In the genomic region with DNA sequence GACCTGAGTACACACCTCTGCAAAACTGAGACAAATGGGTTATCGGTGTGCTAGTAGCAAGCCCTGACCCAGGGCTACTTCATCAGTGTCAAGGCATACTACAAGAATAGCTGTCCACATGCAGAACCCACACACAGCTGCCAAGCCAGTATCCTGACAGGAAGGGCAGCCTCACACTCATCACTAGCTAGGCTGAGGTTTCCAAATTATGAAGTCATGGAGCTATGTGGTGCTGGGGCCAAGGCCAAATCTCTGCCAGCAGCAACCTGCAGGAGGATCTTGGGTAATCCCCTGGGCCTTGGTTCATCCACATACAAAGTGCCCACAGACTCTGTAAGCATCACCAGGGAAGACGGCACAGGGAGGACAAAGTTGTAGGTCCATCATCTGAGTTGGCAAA, we compare ENCODE assay signal across 11 mouse cellular contexts. TPM values are rescaled to one million over a fixed set of nuclear protein-coding genes. Genes with fewer than 3 reads are reported as not detected.
DNase-seq lines count a peak whose midpoint lies in the region; ATAC-seq and TF ChIP-seq lines count a peak whose summit lies in the region.
"Had no signal": no experiment of that assay in that cellular context is flagged by ENCODE, and none has a peak within 500 bp of the region (broad histone marks: within the 10 kb centered on the region; RNA-seq: fewer than 3 reads in every experiment).

No protein-coding gene starts in this region.

- H3K4me3 ChIP-seq in gastrocnemius, adult 2 months, result no peak overlapping the region
- H3K4me3 ChIP-seq in kidney, adult 2 months (ENCODE audit: insufficient read depth, low read depth, low read length), result no peak overlapping the region
- H3K4me3 ChIP-seq: embryonic facial prominence, embryonic 15.5 days; heart, embryonic 15.5 days; limb, embryonic 13.5 days had no signal

- CTCF ChIA-PET in Patski (lab: Charles Lee), result interaction anchor here (0.8 to 4.4 kb wide), 9 partner anchors 9 to 236 kb away, joined by 3 to 30 read pairs (median 3); a partner anchor contains a TSS

- in situ Hi-C loops in Patski (cut with MboI; ENCODE audit: low pct_unique_long_range_greater_than_20kb), result loop anchor here (5.0 to 25.0 kb wide), 3 partner anchors 179 to 631 kb away; a partner anchor contains a TSS

- no peak for TF ChIP-seq POLR2A in kidney, adult 2 months (IDR thresholded peaks at IDR 0.05; ENCODE audit: low read depth, low read length)

- ATAC-seq in Patski, result peak; percentile 12

- H3K36me3 ChIP-seq in kidney, adult 2 months (ENCODE audit: control insufficient read depth, insufficient read depth, low read length), result no peaks in the 10 kb centered on the region

- no peak overlapping the region for H3K27ac ChIP-seq in gastrocnemius, adult 2 months
- no peak overlapping the region for H3K27ac ChIP-seq in kidney, adult 2 months (ENCODE audit: insufficient read depth, low read depth, low read length)
- H3K27ac ChIP-seq: embryonic facial prominence, embryonic 15.5 days; heart, embryonic 15.5 days; limb, embryonic 13.5 days had no signal

- POLR2A ChIA-PET in Patski (lab: Charles Lee), result no interaction called here

- peak; percentile 39 for DNase-seq in gastrocnemius, adult 2 months
- DNase-seq in gastrocnemius, postnatal 10 days, result no peak
- peak; percentile 43 for DNase-seq in kidney, adult 2 months
- DNase-seq in kidney, postnatal 4 days, result no peak
- no peak for DNase-seq in Patski (ENCODE audit: low read depth, low spot score)
- peak; percentile 13 for DNase-seq in gastrocnemius, postnatal 25 days
- DNase-seq in left cerebral cortex, adult 11 months (ENCODE audit: low spot score), result no peak
- DNase-seq in cerebellum, adult 9-11 months, result no peak

- TF ChIP-seq CTCF in gastrocnemius, adult 2 months (IDR thresholded peaks at IDR 0.05), result no peak
- no peak for TF ChIP-seq CTCF in kidney, adult 2 months (conservative IDR thresholded peaks at IDR 0.05; ENCODE audit: insufficient read depth, insufficient read length, low read depth, low read length)
- no peak for TF ChIP-seq CTCF in Patski (IDR thresholded peaks at IDR 0.05)

- intact Hi-C loops in gastrocnemius, adult 2 months (cut with DNase I), result no loop called here

- WGBS in kidney, adult 2 months, result 91% methylated on average over 2 of the region's 2 CpGs

- no peaks in the 10 kb centered on the region for H3K27me3 ChIP-seq in kidney, adult 2 months (replicated peaks; ENCODE audit: control insufficient read depth, insufficient read depth, low read length)
- H3K27me3 ChIP-seq in Patski, result no peaks in the 10 kb centered on the region
- H3K27me3 ChIP-seq: embryonic facial prominence, embryonic 15.5 days; heart, embryonic 15.5 days; limb, embryonic 13.5 days had no signal

- H3K4me1 ChIP-seq in kidney, adult 2 months (ENCODE audit: control insufficient read depth, insufficient read depth, low read length), result no peaks in the 10 kb centered on the region
- H3K4me1 ChIP-seq: embryonic facial prominence, embryonic 15.5 days; heart, embryonic 15.5 days; limb, embryonic 13.5 days had no signal

RNA-seq across cellular contexts. Expression of a gene that starts 17.5 kb away (rescaled TPM):
- total RNA-seq in gastrocnemius, adult 2 months (2021), result 10 to 100 TPM; 15.8 to 18.3 TPM
- 10 to 100 TPM; 20.0 to 20.2 TPM for total RNA-seq in gastrocnemius, postnatal 10 days (2021)
- polyA plus RNA-seq in kidney, adult 2 months (2012; rRNA removed), result 23.8 and 29.6 TPM in 2 replicates
- 28.3 TPM for polyA plus RNA-seq in Patski (2021)
- 10 to 100 TPM; 14.7 to 15.3 TPM for total RNA-seq in gastrocnemius, postnatal 25 days (2021)

RNA-seq across cellular contexts. Expression of a gene that starts 53.9 kb away (rescaled TPM):
- total RNA-seq in gastrocnemius, adult 2 months (2021), result 100 to 1,000 TPM in 1 of 2 experiments, 10 to 100 TPM in 1; 87.3 to 112 TPM
- 100 to 1,000 TPM; 202 to 209 TPM for total RNA-seq in gastrocnemius, postnatal 10 days (2021)
- 100 and 120 TPM in 2 replicates for polyA plus RNA-seq in kidney, adult 2 months (2012; rRNA removed)
- polyA plus RNA-seq in Patski (2021), result 269 TPM
- 100 to 1,000 TPM; 108 to 110 TPM for total RNA-seq in gastrocnemius, postnatal 25 days (2021)

Comparison
In these comparisons a context has a peak if more than half of its experiments do, and no peak if none do; other contexts are left out.
1. DNase-seq: peak in gastrocnemius, adult 2 months (single experiment), kidney, adult 2 months (single experiment) and gastrocnemius, postnatal 25 days (single experiment); none in gastrocnemius, postnatal 10 days (single experiment), kidney, postnatal 4 days (0 of 2), Patski (single experiment), left cerebral cortex, adult 11 months (single experiment) and cerebellum, adult 9-11 months (single experiment).